Mouse (Mus musculus): Measurements from ENCODE around the gene Retreg3.

- TF ChIP-seq EP300 (IDR thresholded peaks at IDR 0.05; ENCODE audit: insufficient read depth, low read depth, low read length) (no peak), POLR2A (IDR thresholded peaks at IDR 0.05; ENCODE audit: insufficient read depth, low read depth, low read length) (no peak), CTCF (IDR thresholded peaks at IDR 0.05) (no peak)
Observed at GRCm38 (mm10) chr11:101137000-101137399, 17.3 kb upstream of the Retreg3 start.

Measured in heart, adult 2 months (tissue).